Mouse (Mus musculus) heart, postnatal 10 days (tissue): ENCODE measurements at regions not wholly inside any gene's neighbourhood (a gene's known extent, or its start where the extent isn't known, plus 50 kb on each side); places are given as distances from the start of the nearest gene placed in this dataset.

Experiments
- DNase-seq, 2 experiments: peaks; one replicate each; pipeline ENCODE4 v3.0.0; 2021
- intact Hi-C: fragments of 180-260 bp; cut with DNase I; formaldehyde crosslinking; loops from one replicate; pipeline ENCODE4 v1.15.1; 2025

- intact Hi-C loops = no loop called here
Measured at GRCm38 (mm10) chr14:68246966-68247365, 1047.1 kb downstream of the Synb start.

GRCm38 (mm10) chr14:68240146-68240545, 1054.0 kb downstream of the Synb start:
- DNase-seq = no peak
- intact Hi-C loops = no loop called here

More at GRCm38 (mm10) chr14:68246966-68247365, 1047.1 kb downstream of the Synb start:
- DNase-seq = no peak

GRCm38 (mm10) chr14:68224152-68224551, 1069.9 kb downstream of the Synb start:
- DNase-seq = no peak
- intact Hi-C loops = no loop called here

GRCm38 (mm10) chr14:68219025-68219595, 1075.0 kb downstream of the Synb start:
- intact Hi-C loops = no loop called here
- DNase-seq = no peak

GRCm38 (mm10) chr14:68218471-68218870, 1075.6 kb downstream of the Synb start:
- peak in 1 of 2 experiments; percentile 7 for DNase-seq
- intact Hi-C loops = no loop called here

GRCm38 (mm10) chr14:68217986-68218385, 1076.1 kb downstream of the Synb start:
- intact Hi-C loops = no loop called here
- no peak for DNase-seq

- no peak for DNase-seq
- intact Hi-C loops = no loop called here
Measured at GRCm38 (mm10) chr14:68213879-68214278, 1080.2 kb downstream of the Synb start.

GRCm38 (mm10) chr14:68198802-68199201, 1095.3 kb downstream of the Synb start:
- intact Hi-C loops = no loop called here
- no peak for DNase-seq

- DNase-seq = no peak
- intact Hi-C loops = no loop called here
Measured at GRCm38 (mm10) chr14:68197470-68197800, 1096.7 kb downstream of the Synb start.

GRCm38 (mm10) chr14:68196762-68197469, 1097.2 kb downstream of the Synb start:
- intact Hi-C loops = no loop called here

GRCm38 (mm10) chr14:68196201-68196600, 1097.9 kb downstream of the Synb start:
- intact Hi-C loops = no loop called here

More at GRCm38 (mm10) chr14:68196762-68197469, 1097.2 kb downstream of the Synb start:
- DNase-seq = no peak

GRCm38 (mm10) chr14:68189876-68190275, 1104.2 kb downstream of the Synb start:
- no peak for DNase-seq
- intact Hi-C loops = no loop called here

More at GRCm38 (mm10) chr14:68196201-68196600, 1097.9 kb downstream of the Synb start:
- DNase-seq = no peak

GRCm38 (mm10) chr14:68188325-68188724, 1105.8 kb downstream of the Synb start:
- intact Hi-C loops = no loop called here
- peak in 1 of 2 experiments; percentile 2 for DNase-seq

GRCm38 (mm10) chr14:68182606-68183005, 1111.5 kb downstream of the Synb start:
- intact Hi-C loops = no loop called here
- DNase-seq = no peak

- DNase-seq = no peak
Measured at GRCm38 (mm10) chr14:68181168-68181567, 1112.9 kb downstream of the Synb start.

More at GRCm38 (mm10) chr14:68181168-68181567, 1112.9 kb downstream of the Synb start:
- intact Hi-C loops = no loop called here
